In genomic region chr7:100500276-100500977, GRCm38 (mm10) we compare ENCODE assay signal across 12 mouse cellular contexts. TPM values are rescaled to one million over a fixed set of nuclear protein-coding genes. Genes with fewer than 3 reads are reported as not detected.
DNase-seq lines count a peak whose midpoint lies in the region; ATAC-seq and TF ChIP-seq lines count a peak whose summit lies in the region.
"Had no signal": no experiment of that assay in that cellular context is flagged by ENCODE, and none has a peak within 500 bp of the region (broad histone marks: within the 10 kb centered on the region; RNA-seq: fewer than 3 reads in every experiment).

No protein-coding gene starts in this region.

- H3K4me3 ChIP-seq in heart, embryonic 10.5 days = no peak overlapping the region
- no peak overlapping the region for H3K4me3 ChIP-seq in lung, postnatal 0 days (ENCODE audit: low read depth, low read length)
- no peak overlapping the region for H3K4me3 ChIP-seq in cerebellum, adult 2 months (replicated peaks; ENCODE audit: insufficient read depth, low read depth, low read length)
- H3K4me3 ChIP-seq: erythroblast, embryonic 14.5 days; megakaryocyte, embryonic 14.5 days had no signal

- no peak overlapping the region for H3K9ac ChIP-seq in lung, postnatal 0 days (replicated peaks; ENCODE audit: low read depth)

- peaks cover 35% of the 10 kb centered on the region for H3K4me1 ChIP-seq in heart, embryonic 10.5 days
- peaks cover 2% of the 10 kb centered on the region; the same call in 1 of the 2 replicates for H3K4me1 ChIP-seq in lung, postnatal 0 days (ENCODE audit: insufficient read depth, low read depth, low read length)
- no peaks in the 10 kb centered on the region for H3K4me1 ChIP-seq in cerebellum, adult 2 months (ENCODE audit: control insufficient read depth, insufficient read depth, low read length)

- 74% methylated on average over 16 of the region's 16 CpGs for WGBS in heart, embryonic 10.5 days
- WGBS in lung, postnatal 0 days = 45% methylated on average over 16 of the region's 16 CpGs
- WGBS in cerebellum, adult 2 months = 57% methylated on average over 16 of the region's 16 CpGs

- no peak overlapping the region for H3K4me2 ChIP-seq in lung, postnatal 0 days (replicated peaks; ENCODE audit: low read depth, low read length)

- H3K9me3 ChIP-seq in heart, embryonic 10.5 days = no peaks in the 10 kb centered on the region
- no peaks in the 10 kb centered on the region for H3K9me3 ChIP-seq in lung, postnatal 0 days (ENCODE audit: low read length)
- H3K9me3 ChIP-seq: megakaryocyte, embryonic 14.5 days had no signal

- DNase-seq in kidney, postnatal 4 days = peak; percentile 37 to 46
- DNase-seq in kidney, postnatal 14 days = no peak
- DNase-seq in MN1 (ENCODE audit: low spot score) = peak; percentile 58
- DNase-seq in heart, embryonic 10.5 days (ENCODE audit: low spot score) = peak; percentile 72
- DNase-seq in lung, postnatal 0 days (ENCODE audit: low spot score) = peak; percentile 63
- no peak for DNase-seq in urinary bladder, postnatal 25 days (ENCODE audit: low spot score)
- DNase-seq in cerebellum, adult 2 months = no peak

- no peaks in the 10 kb centered on the region for H3K27me3 ChIP-seq in heart, embryonic 10.5 days (ENCODE audit: insufficient read depth, poor library complexity, severe bottlenecking)
- H3K27me3 ChIP-seq in lung, postnatal 0 days (replicated peaks; ENCODE audit: insufficient read depth, low read length) = no peaks in the 10 kb centered on the region
- H3K27me3 ChIP-seq in cerebellum, adult 2 months (ENCODE audit: control insufficient read depth, insufficient read depth, low read length) = no peaks in the 10 kb centered on the region

- H3K27ac ChIP-seq in heart, embryonic 10.5 days = 0 out of 2 replicates have a peak overlapping the region, but pooled peaks have one; percentile 52
- no peak overlapping the region for H3K27ac ChIP-seq in lung, postnatal 0 days (ENCODE audit: low read length)
- no peak overlapping the region for H3K27ac ChIP-seq in cerebellum, adult 2 months (ENCODE audit: insufficient read depth, low read length)
- H3K27ac ChIP-seq: stomach, postnatal 0 days had no signal

- ATAC-seq in lung, postnatal 0 days = no peak
- no peak for ATAC-seq in frontal cortex, adult (ENCODE audit: low TSS enrichment)

- peaks cover 38% of the 10 kb centered on the region for H3K36me3 ChIP-seq in heart, embryonic 10.5 days
- peaks cover 17% of the 10 kb centered on the region for H3K36me3 ChIP-seq in lung, postnatal 0 days (ENCODE audit: insufficient read depth, low read length)

- TF ChIP-seq POLR2A in cerebellum, adult 2 months (IDR thresholded peaks at IDR 0.05; ENCODE audit: borderline replicate concordance, insufficient read depth, low read length) = no peak

- 0 out of 2 replicates have a peak, but pooled peaks have one; percentile 10 for TF ChIP-seq EP300 in lung, postnatal 0 days (IDR thresholded peaks at IDR 0.05)

- no peak for TF ChIP-seq CTCF in lung, postnatal 0 days (IDR thresholded peaks at IDR 0.05)
- no peak for TF ChIP-seq CTCF in cerebellum, adult 2 months (IDR thresholded peaks at IDR 0.05; ENCODE audit: borderline replicate concordance, insufficient read depth, low read depth, low read length)

RNA-seq across cellular contexts. Expression of gene Ucp2, which starts 7.3 kb away (rescaled TPM):
- polyA plus RNA-seq in heart, embryonic 10.5 days (2016; fragmentation: Nextera tagmentation; extraction: Ambion mirVana) = 165 and 231 TPM in 2 replicates
- 528 and 617 TPM in 2 replicates for polyA plus RNA-seq in lung, postnatal 0 days (2015; fragmentation: Nextera tagmentation; extraction: Ambion mirVana)
- polyA plus RNA-seq in cerebellum, adult 2 months (2012; rRNA removed) = 55.1 and 61.1 TPM in 2 replicates

RNA-seq across cellular contexts. Expression of gene Dnajb13, which starts 14.3 kb away (rescaled TPM):
- 0.22 and 0.35 TPM in 2 replicates for polyA plus RNA-seq in heart, embryonic 10.5 days (2016; fragmentation: Nextera tagmentation; extraction: Ambion mirVana)
- 13.7 and 13.8 TPM in 2 replicates for polyA plus RNA-seq in lung, postnatal 0 days (2015; fragmentation: Nextera tagmentation; extraction: Ambion mirVana)
- polyA plus RNA-seq in cerebellum, adult 2 months (2012; rRNA removed) = 1.1 and 1.2 TPM in 2 replicates
- polyA plus RNA-seq: erythroblast, embryonic 14.5 days; heart, embryonic 14.5 days had no signal

RNA-seq across cellular contexts. Expression of gene Ucp3, which starts 27.6 kb away (rescaled TPM):
- polyA plus RNA-seq in heart, embryonic 10.5 days (2016; fragmentation: Nextera tagmentation; extraction: Ambion mirVana) = 0.05 and 0.14 TPM in 2 replicates
- 0.08 and 0.15 TPM in 2 replicates for polyA plus RNA-seq in lung, postnatal 0 days (2015; fragmentation: Nextera tagmentation; extraction: Ambion mirVana)
- polyA plus RNA-seq in cerebellum, adult 2 months (2012; rRNA removed) = 3.9 and 4.4 TPM in 2 replicates
- polyA plus RNA-seq: erythroblast, embryonic 14.5 days had no signal

RNA-seq across cellular contexts. Expression of gene Coa4, which starts 36.4 kb away (rescaled TPM):
- polyA plus RNA-seq in heart, embryonic 10.5 days (2016; fragmentation: Nextera tagmentation; extraction: Ambion mirVana) = 26.4 and 31.3 TPM in 2 replicates
- 17.0 and 18.2 TPM in 2 replicates for polyA plus RNA-seq in lung, postnatal 0 days (2015; fragmentation: Nextera tagmentation; extraction: Ambion mirVana)
- 12.7 and 13.0 TPM in 2 replicates for polyA plus RNA-seq in cerebellum, adult 2 months (2012; rRNA removed)

Comparison
In these comparisons a context has a peak if more than half of its experiments do, and no peak if none do; other contexts are left out.
1. DNase-seq: peak in kidney, postnatal 4 days (2 of 2), MN1 (single experiment), heart, embryonic 10.5 days (single experiment) and lung, postnatal 0 days (single experiment); none in kidney, postnatal 14 days (single experiment), urinary bladder, postnatal 25 days (single experiment) and cerebellum, adult 2 months (0 of 2).